Mouse (Mus musculus) heart, postnatal 0 days (tissue): ENCODE results near the gene Ets2. TPM values are rescaled to one million over a fixed set of nuclear protein-coding genes. Genes with fewer than 3 reads are reported as not detected.

Experiments used
- ATAC-seq: fragments of 200-750 bp; cut with Nextera tagmentation; 2 replicates; pipeline ENCODE4 v1.8.0; 2017; ENCODE audit warnings: low read depth, moderate number of reproducible peaks, moderate library complexity; ENCODE audit not compliant: insufficient read depth
- DNase-seq: peaks from one replicate; pipeline ENCODE4 v3.0.0-alpha.2; 2016; ENCODE audit warnings: low spot score
- H3K27ac ChIP-seq: fragments of 300-500 bp; sonication (generic); 2 replicates; pipeline ENCODE4 v1.5.1; 2014; ENCODE audit warnings: low read depth, mild to moderate bottlenecking
- H3K27me3 ChIP-seq: fragments of 300-500 bp; sonication (generic); 2 replicates; pipeline ENCODE4 v1.6.1; 2014; ENCODE audit warnings: low read length, mixed read lengths; ENCODE audit not compliant: control insufficient read depth, insufficient read depth
- H3K36me3 ChIP-seq: fragments of 300-500 bp; sonication (generic); replicated peaks from 2 replicates; pipeline ENCODE4 v1.6.1; 2014; ENCODE audit warnings: low read length, mixed read lengths; ENCODE audit not compliant: control insufficient read depth, insufficient read depth
- H3K4me1 ChIP-seq: fragments of 300-500 bp; sonication (generic); 2 replicates; pipeline ENCODE4 v1.6.1; 2014; ENCODE audit warnings: antibody characterized with exemption; ENCODE audit not compliant: control insufficient read depth, insufficient read depth
- H3K4me2 ChIP-seq: fragments of 300-500 bp; sonication (generic); 2 replicates; pipeline ENCODE4 v1.6.1; 2014; ENCODE audit warnings: low read depth, mild to moderate bottlenecking, low read length, moderate library complexity
- H3K4me3 ChIP-seq: fragments of 300-500 bp; sonication (generic); 2 replicates; pipeline ENCODE4 v1.5.1; 2014; ENCODE audit warnings: low read depth, low read length
- H3K9ac ChIP-seq: fragments of 300-500 bp; sonication (generic); replicated peaks from 2 replicates; pipeline ENCODE4 v1.6.1; 2014; ENCODE audit warnings: low read depth, low read length, mixed read lengths
- H3K9me3 ChIP-seq: fragments of 300-500 bp; sonication (generic); replicated peaks from 2 replicates; pipeline ENCODE4 v1.6.1; 2016; ENCODE audit warnings: low read length; ENCODE audit not compliant: control insufficient read depth
- CTCF ChIP-seq: IDR thresholded peaks from 2 replicates; pipeline ENCODE4 v1.5.1; 2016; ENCODE audit warnings: antibody characterized with exemption, control low read depth, low read depth
- EP300 ChIP-seq: IDR thresholded peaks from 2 replicates; pipeline ENCODE4 v1.6.1; 2016; ENCODE audit warnings: antibody characterized with exemption, low read depth
- WGBS: fragments of 180-500 bp; shearing (Covaris S2); extraction: QIAGEN DNeasy Blood & Tissue Kit; methylation state at CpG from one replicate; pipeline ENCODE4 v1.1.7; 2014; 5-methylcytosine and 5-hydroxymethylcytosine counted together
- polyA plus RNA-seq: library from polyadenylated mRNA; unstranded; fragments of >200 nt; fragmentation: Nextera tagmentation; extraction: Ambion mirVana; gene quantifications from 2 replicates; pipeline ENCODE4 v1.2.1, GENCODE M21; 2015
- total RNA-seq: library from RNA; depleted of rRNA; stranded (reverse); fragments of >200 nt; gene quantifications from 2 replicates; pipeline ENCODE4 v1.2.3, GENCODE M21; 2014; ENCODE audit warnings: low replicate concordance

Ets2 gene
- total and polyA plus RNA-seq, 2 experiments from 2014 or later = 44.0 to 61.2 TPM

- H3K4me3 ChIP-seq = no peak overlapping the region
- TF ChIP-seq EP300 = no peak
- TF ChIP-seq CTCF = no peak
- H3K27ac ChIP-seq = no peak overlapping the region
- no peaks in the 10 kb centered on the region for H3K27me3 ChIP-seq
- no peaks in the 10 kb centered on the region for H3K4me1 ChIP-seq
- no peak overlapping the region for H3K4me2 ChIP-seq
- DNase-seq (no peak), ATAC-seq (no peak)
- WGBS = 71% methylated on average over 5 of the region's 5 CpGs
- no peak overlapping the region for H3K9ac ChIP-seq
- peaks cover 16% of the 10 kb centered on the region for H3K9me3 ChIP-seq
- H3K36me3 ChIP-seq = peaks cover 19% of the 10 kb centered on the region
Observed at GRCm38 (mm10) chr16:95724776-95725175, 22.9 kb downstream of the Ets2 start.

- H3K9ac ChIP-seq = no peak overlapping the region
- ATAC-seq = no peak
- H3K27me3 ChIP-seq = no peaks in the 10 kb centered on the region
- 89% methylated on average over 4 of the region's 4 CpGs for WGBS
- H3K4me1 ChIP-seq = no peaks in the 10 kb centered on the region
- H3K4me2 ChIP-seq = no peak overlapping the region
- peaks cover 8% of the 10 kb centered on the region for H3K9me3 ChIP-seq
- DNase-seq = no peak
- no peak overlapping the region for H3K4me3 ChIP-seq
- no peaks in the 10 kb centered on the region for H3K36me3 ChIP-seq
- TF ChIP-seq EP300 (no peak), CTCF (no peak)
- no peak overlapping the region for H3K27ac ChIP-seq
Observed at GRCm38 (mm10) chr16:95726802-95727201, 24.9 kb downstream of the Ets2 start.

GRCm38 (mm10) chr16:95728453-95729435, 26.9 kb downstream of the Ets2 start:
- TF ChIP-seq EP300 (no peak), CTCF (no peak)
- ATAC-seq = peak; percentile 71

GRCm38 (mm10) chr16:95729775-95730174, 27.9 kb downstream of the Ets2 start:
- Histone ChIP-seq H3K27me3 (no peaks in the 10 kb centered on the region), H3K36me3 (no peaks in the 10 kb centered on the region), H3K9ac (no peak overlapping the region), H3K9me3 (no peaks in the 10 kb centered on the region), H3K4me1 (no peaks in the 10 kb centered on the region), H3K27ac (no peak overlapping the region), H3K4me2 (no peak overlapping the region), H3K4me3 (no peak overlapping the region)
- ATAC-seq (no peak), DNase-seq (no peak)
- WGBS = 76% methylated on average over 6 of the region's 6 CpGs
- TF ChIP-seq EP300 (no peak), CTCF (no peak)

More at GRCm38 (mm10) chr16:95728453-95729435, 26.9 kb downstream of the Ets2 start:
- H3K4me1 ChIP-seq = no peaks in the 10 kb centered on the region
- DNase-seq = peak; percentile 72
- H3K27me3 ChIP-seq = no peaks in the 10 kb centered on the region
- no peaks in the 10 kb centered on the region for H3K9me3 ChIP-seq
- H3K9ac ChIP-seq = no peak overlapping the region
- no peak overlapping the region for H3K4me2 ChIP-seq
- H3K27ac ChIP-seq = no peak overlapping the region
- H3K36me3 ChIP-seq = no peaks in the 10 kb centered on the region
- 65% methylated on average over 10 of the region's 10 CpGs for WGBS
- no peak overlapping the region for H3K4me3 ChIP-seq

- whole genome bisulfite sequencing = 62% methylated on average over 2 of the region's 2 CpGs
- DNase-seq (no peak), ATAC-seq (no peak)
- H3K4me1 ChIP-seq = no peaks in the 10 kb centered on the region
- H3K4me2 ChIP-seq = no peak overlapping the region
- H3K4me3 ChIP-seq = no peak overlapping the region
- H3K9me3 ChIP-seq = no peaks in the 10 kb centered on the region
- no peaks in the 10 kb centered on the region for H3K36me3 ChIP-seq
- H3K27ac ChIP-seq = no peak overlapping the region
- no peaks in the 10 kb centered on the region for H3K27me3 ChIP-seq
- no peak for TF ChIP-seq EP300
- no peak overlapping the region for H3K9ac ChIP-seq
Observed at GRCm38 (mm10) chr16:95734785-95735184, 32.9 kb downstream of the Ets2 start.
